Comparison of ENCODE assay signal across 8 mouse cellular contexts in genomic region chr3:35340525-35340924, GRCm38 (mm10).
DNase-seq lines count a peak whose midpoint lies in the region; ATAC-seq lines count a peak whose summit lies in the region.

No protein-coding gene starts in this region.

- no peaks in the 10 kb centered on the region for H3K36me3 ChIP-seq in heart, embryonic 15.5 days
- no peaks in the 10 kb centered on the region for H3K36me3 ChIP-seq in hindbrain, embryonic 13.5 days
- no peaks in the 10 kb centered on the region for H3K36me3 ChIP-seq in midbrain, embryonic 11.5 days (ENCODE audit: control insufficient read depth, insufficient read depth, low read length)

- peak overlapping the region; percentile 39; the same call in 1 of the 2 replicates for H3K9ac ChIP-seq in heart, embryonic 15.5 days
- peak overlapping the region; percentile 66 for H3K9ac ChIP-seq in hindbrain, embryonic 13.5 days
- H3K9ac ChIP-seq in midbrain, embryonic 11.5 days (ENCODE audit: low read length), result peak overlapping the region; percentile 60

- peaks cover 14% of the 10 kb centered on the region for H3K4me1 ChIP-seq in heart, embryonic 15.5 days (replicated peaks)
- H3K4me1 ChIP-seq in hindbrain, embryonic 13.5 days (replicated peaks), result peaks cover 30% of the 10 kb centered on the region
- H3K4me1 ChIP-seq in midbrain, embryonic 11.5 days (ENCODE audit: control insufficient read depth, insufficient read depth, low read length), result peaks cover 17% of the 10 kb centered on the region

- no peak for ATAC-seq in heart, embryonic 15.5 days (replicated peaks; ENCODE audit: insufficient number of reproducible peaks, insufficient read depth, low FRiP score, low read depth)
- ATAC-seq in hindbrain, embryonic 13.5 days (ENCODE audit: low FRiP score), result peak; percentile 47
- peak; percentile 75 for ATAC-seq in midbrain, embryonic 11.5 days (ENCODE audit: low FRiP score)
- ATAC-seq in megakaryocyte, adult 5-6 weeks (ENCODE audit: poor library complexity, severe bottlenecking), result no peak
- ATAC-seq in inflammation-experienced regulatory T-cells, adult 6 months, result no peak

- H3K4me3 ChIP-seq in heart, embryonic 15.5 days, result peak overlapping the region; percentile 56
- peak overlapping the region; percentile 43 for H3K4me3 ChIP-seq in hindbrain, embryonic 13.5 days
- peak overlapping the region; percentile 23 for H3K4me3 ChIP-seq in midbrain, embryonic 11.5 days (ENCODE audit: low read depth, low read length)

- H3K9me3 ChIP-seq in heart, embryonic 15.5 days (replicated peaks), result no peaks in the 10 kb centered on the region
- no peaks in the 10 kb centered on the region for H3K9me3 ChIP-seq in hindbrain, embryonic 13.5 days
- H3K9me3 ChIP-seq in midbrain, embryonic 11.5 days (ENCODE audit: control insufficient read depth, low read length), result no peaks in the 10 kb centered on the region

- peak overlapping the region; percentile 88 for H3K4me2 ChIP-seq in heart, embryonic 15.5 days
- H3K4me2 ChIP-seq in hindbrain, embryonic 13.5 days, result peak overlapping the region; percentile 69
- peak overlapping the region; percentile 53 for H3K4me2 ChIP-seq in midbrain, embryonic 11.5 days

- 0 out of 2 replicates have a peak, but pooled peaks cover 10% of the 10 kb centered on the region for H3K27me3 ChIP-seq in heart, embryonic 15.5 days
- H3K27me3 ChIP-seq in hindbrain, embryonic 13.5 days, result peaks cover 4% of the 10 kb centered on the region; the same call in 1 of the 2 replicates
- H3K27me3 ChIP-seq in midbrain, embryonic 11.5 days (ENCODE audit: control insufficient read depth, insufficient read depth, low read length), result no peaks in the 10 kb centered on the region

- no peak for DNase-seq in heart, adult 9 months (ENCODE audit: low spot score in 2 of 2)
- peak; percentile 73 for DNase-seq in embryo, embryonic 10.5 days (ENCODE audit: low spot score)
- DNase-seq in midbrain, embryonic 11.5 days (ENCODE audit: low spot score, missing footprints), result peak; percentile 97
- DNase-seq in ovary, postnatal 10 days (ENCODE audit: low spot score), result no peak

- no peak overlapping the region for H3K27ac ChIP-seq in heart, embryonic 15.5 days
- peak overlapping the region; percentile 88 for H3K27ac ChIP-seq in hindbrain, embryonic 13.5 days
- peak overlapping the region; percentile 96 for H3K27ac ChIP-seq in midbrain, embryonic 11.5 days (ENCODE audit: low read depth, low read length)

- 12% methylated on average over 10 of the region's 10 CpGs for WGBS in heart, embryonic 15.5 days
- under 1% methylated on average over 10 of the region's 10 CpGs for WGBS in hindbrain, embryonic 13.5 days
- WGBS in midbrain, embryonic 11.5 days, result 1% methylated on average over 10 of the region's 10 CpGs

Comparison
In these comparisons a context has a peak if more than half of its experiments do, and no peak if none do; other contexts are left out.
1. ATAC-seq: peak in hindbrain, embryonic 13.5 days (single experiment) and midbrain, embryonic 11.5 days (single experiment); none in heart, embryonic 15.5 days (single experiment), megakaryocyte, adult 5-6 weeks (single experiment) and inflammation-experienced regulatory T-cells, adult 6 months (single experiment).
2. DNase-seq: peak in embryo, embryonic 10.5 days (single experiment) and midbrain, embryonic 11.5 days (single experiment); none in heart, adult 9 months (0 of 2) and ovary, postnatal 10 days (single experiment).
3. Peak in every context shown above with its lines, with median percentiles within 50 percentile points of each other: H3K4me2 ChIP-seq, H3K4me3 ChIP-seq and H3K9ac ChIP-seq.